Mouse (Mus musculus) heart, adult 2 months (tissue): Measurements from ENCODE around the gene Gm9747. TPM values are rescaled to one million over a fixed set of nuclear protein-coding genes. Genes with fewer than 3 reads are reported as not detected.

Source experiments
- DNase-seq, 2 experiments: peaks; one replicate each; pipeline ENCODE4 v3.0.0; 2021
- H3K27ac ChIP-seq: fragments of 200-600 bp; 2 replicates; pipeline ENCODE4 v1.8.1; 2022
- H3K27me3 ChIP-seq: fragments of 200-500 bp; 2 replicates; pipeline ENCODE4 v1.6.1; 2012; ENCODE audit warnings: mild to moderate bottlenecking, low read length, inconsistent platforms, mixed read lengths; ENCODE audit not compliant: control insufficient read depth, insufficient read depth
- H3K36me3 ChIP-seq: fragments of 200-500 bp; 2 replicates; pipeline ENCODE4 v1.6.1; 2012; ENCODE audit warnings: low read length, inconsistent platforms; ENCODE audit not compliant: control insufficient read depth, insufficient read depth
- H3K4me1 ChIP-seq: fragments of 200-500 bp; 2 replicates; pipeline ENCODE4 v1.6.1; 2011; ENCODE audit warnings: low read length; ENCODE audit not compliant: control insufficient read depth, insufficient read depth
- H3K4me3 ChIP-seq: fragments of 200-600 bp; 2 replicates; pipeline ENCODE4 v1.8.1; 2022
- H3K79me2 ChIP-seq: fragments of 200-500 bp; replicated peaks from 2 replicates; pipeline ENCODE4 v1.6.1; 2012; ENCODE audit warnings: mild to moderate bottlenecking, inconsistent platforms, low read length, moderate library complexity, mixed read lengths; ENCODE audit not compliant: control insufficient read depth, insufficient read depth
- H3K9ac ChIP-seq: fragments of 200-500 bp; 2 replicates; pipeline ENCODE4 v1.6.1; 2012; ENCODE audit warnings: low read depth, mild to moderate bottlenecking, control low read depth, inconsistent platforms, low read length, mixed read lengths
- CTCF ChIP-seq: fragments of 200-600 bp; IDR thresholded peaks from 2 replicates; pipeline ENCODE4 v1.8.1; 2022; ENCODE audit warnings: antibody characterized with exemption, mild to moderate bottlenecking, moderate library complexity
- EP300 ChIP-seq: fragments of 200-500 bp; IDR thresholded peaks from 2 replicates; pipeline ENCODE4 v1.6.1; 2011; ENCODE audit warnings: low read depth, low read length, control low read depth; ENCODE audit not compliant: insufficient read depth
- POLR2A ChIP-seq: fragments of 200-500 bp; IDR thresholded peaks from 2 replicates; pipeline ENCODE4 v1.6.1; 2011; ENCODE audit warnings: mild to moderate bottlenecking, low read depth, low read length, control low read depth; ENCODE audit not compliant: insufficient read depth
- WGBS: fragments of 180-500 bp; shearing (Covaris S2); methylation state at CpG from one replicate; pipeline ENCODE4 v1.1.7; 2018; 5-methylcytosine and 5-hydroxymethylcytosine counted together
- intact Hi-C: fragments of 180-260 bp; cut with DNase I; formaldehyde crosslinking; loops from one replicate; pipeline ENCODE4 v1.15.1; 2025
- polyA plus RNA-seq: library from polyadenylated mRNA; depleted of rRNA; stranded (reverse); fragments of >200 nt; gene quantifications from 2 replicates; pipeline ENCODE4 v1.2.3, GENCODE M21; 2012
- total RNA-seq, 2 experiments: library from RNA; stranded (reverse); gene quantifications; 2 replicates each; pipeline ENCODE4 v1.2.3; 2021

Gm9747 gene
- total and polyA plus RNA-seq, 3 experiments = 0.04 TPM; not detected in 2

DNA sequence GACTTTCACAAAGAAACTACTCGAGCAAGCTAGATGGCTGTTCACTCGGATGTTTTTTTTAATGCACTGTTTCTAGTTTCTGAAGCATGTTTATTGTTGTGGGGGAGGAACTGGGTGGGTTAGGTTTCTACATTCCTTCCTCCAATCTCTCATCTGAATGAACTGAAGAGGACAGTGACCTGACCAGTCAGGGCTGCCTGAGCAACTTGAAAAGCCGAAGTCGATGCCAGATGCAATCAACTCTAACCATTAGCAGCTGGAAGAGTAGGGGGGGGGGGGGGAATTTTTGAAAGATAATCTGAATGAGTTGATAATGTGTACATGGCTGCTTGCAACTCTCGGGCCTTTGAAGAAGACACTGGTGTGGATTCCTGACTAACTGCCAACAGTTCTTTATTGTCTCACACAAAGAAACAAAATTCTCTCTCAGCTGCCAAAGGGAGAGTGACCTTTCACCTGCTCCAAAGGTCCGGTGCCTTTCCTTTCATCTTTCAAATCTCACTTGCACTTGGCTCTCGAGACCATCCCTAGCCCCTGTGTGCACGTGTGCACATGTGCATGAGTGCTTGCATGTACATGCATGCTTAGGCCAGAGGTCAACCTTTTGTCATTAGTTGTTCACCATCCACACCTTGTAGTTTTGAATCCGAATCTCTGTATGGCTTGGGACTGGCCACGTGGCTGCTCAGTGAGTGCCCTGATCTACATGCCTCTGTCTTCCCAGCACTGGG, 14.5 kb downstream of the Gm9747 start:
- DNase-seq = no peak
- no peak overlapping the region for H3K27ac ChIP-seq
- H3K36me3 ChIP-seq = peaks cover 13% of the 10 kb centered on the region
- no peak overlapping the region for H3K4me3 ChIP-seq
- TF ChIP-seq EP300 (no peak), CTCF (no peak), POLR2A (no peak)
- 37% methylated on average over 10 of the region's 10 CpGs for WGBS
- H3K9ac ChIP-seq = no peak overlapping the region
- peaks cover 6% of the 10 kb centered on the region for H3K4me1 ChIP-seq
- peaks cover 1% of the 10 kb centered on the region for H3K79me2 ChIP-seq
- intact Hi-C loops = no loop called here
- no peaks in the 10 kb centered on the region for H3K27me3 ChIP-seq

GRCm38 (mm10) chr1:82253789-82254445, 21.0 kb downstream of the Gm9747 start:
- H3K4me1 ChIP-seq = peaks cover 2% of the 10 kb centered on the region
- no peaks in the 10 kb centered on the region for H3K27me3 ChIP-seq
- H3K36me3 ChIP-seq = peaks cover 12% of the 10 kb centered on the region
- no peak for TF ChIP-seq POLR2A
- TF ChIP-seq CTCF = no peak
- no peak for TF ChIP-seq EP300
- H3K79me2 ChIP-seq = peaks cover 1% of the 10 kb centered on the region
- H3K27ac ChIP-seq = no peak overlapping the region
- no peak overlapping the region for H3K4me3 ChIP-seq
- no peak overlapping the region for H3K9ac ChIP-seq
- no peak for DNase-seq
- intact Hi-C loops = no loop called here
- WGBS = 67% methylated on average over 9 of the region's 9 CpGs

DNA sequence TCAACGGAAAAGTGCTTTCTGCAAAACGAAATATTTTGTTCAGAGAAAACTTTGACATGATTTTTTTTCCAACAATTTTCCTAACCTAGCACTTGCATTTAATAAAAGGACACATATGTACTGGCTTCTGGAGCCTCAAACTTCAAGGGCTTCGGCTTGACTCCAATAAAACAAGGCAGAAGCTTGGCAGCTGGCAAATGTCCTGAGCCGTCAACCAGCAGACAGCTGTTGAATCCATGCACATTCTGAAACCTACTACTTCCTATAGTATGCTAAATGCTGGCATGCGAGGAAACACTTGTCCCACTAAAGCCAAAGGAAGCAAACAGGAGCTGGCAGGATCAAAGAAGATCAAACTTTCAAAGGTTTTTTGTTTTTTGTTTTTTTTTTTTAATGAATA, 24.5 kb downstream of the Gm9747 start:
- Histone ChIP-seq H3K27me3 (no peaks in the 10 kb centered on the region), H3K9ac (no peak overlapping the region), H3K27ac (peak overlapping the region; percentile 33), H3K79me2 (no peaks in the 10 kb centered on the region), H3K36me3 (peaks cover 19% of the 10 kb centered on the region), H3K4me3 (no peak overlapping the region), H3K4me1 (peaks cover 2% of the 10 kb centered on the region)
- DNase-seq = peak in 1 of 2 experiments; percentile 38
- TF ChIP-seq POLR2A (no peak), EP300 (no peak), CTCF (no peak)
- 30% methylated on average over 5 of the region's 5 CpGs for WGBS
- intact Hi-C loops = no loop called here

DNA sequence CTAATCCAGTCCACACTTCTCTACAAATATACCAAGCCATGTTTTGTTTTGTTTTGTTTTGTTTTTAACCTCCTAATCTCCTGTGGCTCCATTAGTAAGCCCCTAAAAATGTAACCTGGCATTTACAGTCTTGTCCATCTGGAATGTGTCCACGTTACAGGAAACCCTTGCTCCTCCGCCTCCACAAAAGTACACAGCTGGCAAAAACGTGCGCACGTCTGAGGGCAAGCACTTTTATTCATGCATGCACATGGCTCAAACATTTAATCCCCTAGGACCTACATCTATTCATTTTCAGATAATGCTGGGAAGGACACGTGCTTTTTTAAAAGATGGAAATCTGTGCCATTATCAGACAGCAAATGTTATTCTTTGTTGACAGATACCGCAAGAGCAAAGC, 25.4 kb downstream of the Gm9747 start:
- no peaks in the 10 kb centered on the region for H3K27me3 ChIP-seq
- H3K4me1 ChIP-seq = peaks cover 2% of the 10 kb centered on the region
- H3K36me3 ChIP-seq = peaks cover 21% of the 10 kb centered on the region
- WGBS = 18% methylated on average over 7 of the region's 7 CpGs
- no peak overlapping the region for H3K9ac ChIP-seq
- H3K27ac ChIP-seq = peak overlapping the region; percentile 33
- H3K4me3 ChIP-seq = no peak overlapping the region
- H3K79me2 ChIP-seq = peaks cover 3% of the 10 kb centered on the region; the same call in 1 of the 2 replicates
- TF ChIP-seq POLR2A (no peak), CTCF (no peak), EP300 (no peak)
- DNase-seq = no peak
- intact Hi-C loops = loop anchor here (2.0 kb wide), 1 partner anchor 14 kb away; no protein-coding TSS in a partner anchor

DNA sequence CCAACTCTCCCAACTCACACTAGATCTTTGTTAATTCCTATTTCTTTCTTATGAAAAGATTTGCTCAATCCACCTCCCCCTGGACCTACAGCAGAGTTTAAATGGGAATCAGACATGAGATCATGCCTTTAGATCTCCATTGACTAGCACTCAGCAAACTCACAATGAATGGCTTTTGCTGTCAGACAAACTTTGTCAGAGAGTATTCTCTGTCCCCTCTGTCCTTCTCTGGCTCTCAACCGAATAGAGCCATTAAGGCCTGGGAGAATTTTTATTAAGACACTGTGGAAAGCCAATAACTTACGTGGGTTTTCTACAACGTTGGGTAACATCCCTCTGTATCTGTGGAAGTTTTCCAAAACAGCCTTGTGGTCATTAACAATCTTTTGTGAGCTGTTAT, 27.1 kb downstream of the Gm9747 start:
- Histone ChIP-seq H3K27ac (no peak overlapping the region), H3K36me3 (peaks cover 23% of the 10 kb centered on the region), H3K9ac (no peak overlapping the region), H3K4me3 (no peak overlapping the region), H3K27me3 (no peaks in the 10 kb centered on the region), H3K79me2 (peaks cover 3% of the 10 kb centered on the region; the same call in 1 of the 2 replicates), H3K4me1 (peaks cover 2% of the 10 kb centered on the region)
- no peak for TF ChIP-seq CTCF
- no peak for TF ChIP-seq EP300
- TF ChIP-seq POLR2A = no peak
- intact Hi-C loops = no loop called here
- no peak for DNase-seq
- WGBS = 56% methylated on average over 3 of the region's 3 CpGs
